24 mouse cellular contexts compared by ENCODE assay signal in the genomic region with DNA sequence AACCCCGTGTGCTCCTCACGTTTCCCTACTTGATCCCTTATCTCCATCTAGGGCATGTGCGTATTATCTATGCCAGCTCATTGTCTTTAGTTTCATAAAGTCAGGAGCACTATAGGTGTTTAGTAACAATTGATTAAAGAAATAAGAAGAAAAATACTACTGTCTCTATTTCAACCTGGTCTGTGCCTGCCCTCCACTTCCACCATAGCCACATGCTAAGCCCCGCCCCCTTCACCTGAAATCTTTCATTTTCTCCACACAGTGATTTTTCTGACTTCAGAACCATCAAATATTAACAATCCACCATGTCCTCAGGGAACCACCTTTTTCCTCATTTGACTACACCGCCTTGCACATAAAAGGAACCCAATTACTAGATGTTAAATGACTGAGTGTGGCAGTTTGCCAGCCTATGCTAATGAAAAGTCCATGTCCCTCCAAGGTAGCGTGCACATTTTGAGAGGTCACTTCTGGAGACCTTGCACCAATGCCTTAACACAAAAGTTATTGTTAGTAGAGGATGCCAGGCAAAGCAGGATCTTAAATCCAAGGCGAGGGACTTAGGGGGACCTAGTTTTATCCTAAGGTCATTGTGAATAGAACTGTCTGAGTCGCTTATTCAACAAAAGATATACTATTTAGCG.
A peak's percentile ranks its signal among the peaks of the same experiment; 100 is the strongest.
DNase-seq lines count a peak whose midpoint lies in the region; ATAC-seq lines count a peak whose summit lies in the region.
"Had no signal": no experiment of that assay in that cellular context is flagged by ENCODE, and none has a peak within 500 bp of the region (broad histone marks: within the 10 kb centered on the region; RNA-seq: fewer than 3 reads in every experiment).

No protein-coding gene starts in this region.

- 56% methylated on average over 9 of the region's 9 CpGs for WGBS in hindbrain, embryonic 13.5 days
- 77% methylated on average over 9 of the region's 9 CpGs for WGBS in hindbrain, embryonic 10.5 days
- WGBS in midbrain, embryonic 11.5 days: 60% methylated on average over 9 of the region's 9 CpGs
- WGBS in midbrain, embryonic 10.5 days: 70% methylated on average over 9 of the region's 9 CpGs
- 34% methylated on average over 9 of the region's 9 CpGs for WGBS in forebrain, embryonic 14.5 days
- 49% methylated on average over 9 of the region's 9 CpGs for WGBS in midbrain, embryonic 14.5 days

- H3K36me3 ChIP-seq in hindbrain, embryonic 13.5 days: no peaks in the 10 kb centered on the region
- H3K36me3 ChIP-seq in hindbrain, embryonic 10.5 days: no peaks in the 10 kb centered on the region
- H3K36me3 ChIP-seq in midbrain, embryonic 11.5 days (ENCODE audit: control insufficient read depth, insufficient read depth, low read length): no peaks in the 10 kb centered on the region
- no peaks in the 10 kb centered on the region for H3K36me3 ChIP-seq in midbrain, embryonic 10.5 days
- no peaks in the 10 kb centered on the region for H3K36me3 ChIP-seq in forebrain, embryonic 14.5 days (ENCODE audit: control insufficient read depth, insufficient read depth, low read length)
- H3K36me3 ChIP-seq in midbrain, embryonic 14.5 days (ENCODE audit: control insufficient read depth, insufficient read depth, low read length): no peaks in the 10 kb centered on the region
- H3K36me3 ChIP-seq: embryonic facial prominence, embryonic 12.5 days; heart, embryonic 13.5 days had no signal

- H3K9me3 ChIP-seq in hindbrain, embryonic 13.5 days: no peaks in the 10 kb centered on the region
- no peaks in the 10 kb centered on the region for H3K9me3 ChIP-seq in hindbrain, embryonic 10.5 days
- no peaks in the 10 kb centered on the region for H3K9me3 ChIP-seq in midbrain, embryonic 11.5 days (ENCODE audit: control insufficient read depth, low read length)
- H3K9me3 ChIP-seq in midbrain, embryonic 10.5 days (replicated peaks): no peaks in the 10 kb centered on the region
- no peaks in the 10 kb centered on the region for H3K9me3 ChIP-seq in forebrain, embryonic 14.5 days (replicated peaks; ENCODE audit: control insufficient read depth, low read length)
- H3K9me3 ChIP-seq in midbrain, embryonic 14.5 days (ENCODE audit: control insufficient read depth, low read length): no peaks in the 10 kb centered on the region
- H3K9me3 ChIP-seq: embryonic facial prominence, embryonic 12.5 days; heart, embryonic 13.5 days; megakaryocyte, embryonic 14.5 days had no signal

- no peak overlapping the region for H3K9ac ChIP-seq in hindbrain, embryonic 13.5 days
- H3K9ac ChIP-seq in midbrain, embryonic 11.5 days (ENCODE audit: low read length): no peak overlapping the region
- H3K9ac ChIP-seq in forebrain, embryonic 14.5 days (ENCODE audit: low read length): no peak overlapping the region
- no peak overlapping the region for H3K9ac ChIP-seq in midbrain, embryonic 14.5 days (replicated peaks; ENCODE audit: low read length)
- H3K9ac ChIP-seq: embryonic facial prominence, embryonic 12.5 days; heart, embryonic 13.5 days had no signal

- peak; percentile 43; the same call in 1 of the 2 replicates for ATAC-seq in hindbrain, embryonic 13.5 days (ENCODE audit: low FRiP score)
- ATAC-seq in midbrain, embryonic 11.5 days (ENCODE audit: low FRiP score): peak; percentile 65
- ATAC-seq in forebrain, embryonic 14.5 days: peak; percentile 61; the same call in 1 of the 2 replicates
- peak; percentile 53; the same call in 1 of the 2 replicates for ATAC-seq in midbrain, embryonic 14.5 days (ENCODE audit: low FRiP score, low TSS enrichment)
- ATAC-seq: inflammation-experienced regulatory T-cells, adult 6 months had no signal

- H3K4me2 ChIP-seq in hindbrain, embryonic 13.5 days: no peak overlapping the region
- no peak overlapping the region for H3K4me2 ChIP-seq in midbrain, embryonic 11.5 days
- no peak overlapping the region for H3K4me2 ChIP-seq in forebrain, embryonic 14.5 days (ENCODE audit: low read length)
- no peak overlapping the region for H3K4me2 ChIP-seq in midbrain, embryonic 14.5 days (ENCODE audit: low read length)
- H3K4me2 ChIP-seq: embryonic facial prominence, embryonic 12.5 days; heart, embryonic 13.5 days; liver, embryonic 11.5 days had no signal

- 0 out of 2 replicates have a peak, but pooled peaks cover 7% of the 10 kb centered on the region for H3K4me1 ChIP-seq in hindbrain, embryonic 13.5 days (replicated peaks)
- peaks cover 5% of the 10 kb centered on the region for H3K4me1 ChIP-seq in hindbrain, embryonic 10.5 days (replicated peaks)
- peaks cover 7% of the 10 kb centered on the region for H3K4me1 ChIP-seq in midbrain, embryonic 11.5 days (ENCODE audit: control insufficient read depth, insufficient read depth, low read length)
- H3K4me1 ChIP-seq in midbrain, embryonic 10.5 days: peaks cover 16% of the 10 kb centered on the region
- peaks cover 9% of the 10 kb centered on the region; the same call in 1 of the 2 replicates for H3K4me1 ChIP-seq in forebrain, embryonic 14.5 days (ENCODE audit: control insufficient read depth, insufficient read depth, low read length)
- 0 out of 2 replicates have a peak, but pooled peaks cover 8% of the 10 kb centered on the region for H3K4me1 ChIP-seq in midbrain, embryonic 14.5 days (ENCODE audit: control insufficient read depth, insufficient read depth, low read length)
- H3K4me1 ChIP-seq: embryonic facial prominence, embryonic 12.5 days; heart, embryonic 13.5 days; megakaryocyte, embryonic 14.5 days had no signal

- no peak for DNase-seq in hindbrain, embryonic 10.5 days (ENCODE audit: low spot score)
- no peak for DNase-seq in midbrain, embryonic 11.5 days (ENCODE audit: low spot score, missing footprints)
- DNase-seq in midbrain, embryonic 10.5 days (ENCODE audit: low spot score): no peak
- peak; percentile 59 for DNase-seq in forebrain, embryonic 14.5 days (ENCODE audit: low spot score)
- peak; percentile 60 for DNase-seq in midbrain, embryonic 14.5 days
- DNase-seq in thymus, postnatal 4 days: no peak
- DNase-seq: cerebellum, adult 9-10 months; gastrocnemius, postnatal 14 days; heart, adult 18-20 months; layer of hippocampus, adult 9-11 months; left cerebral cortex, postnatal 4 days; lung, adult 18-20 months; lung, postnatal 14 days; right cerebral cortex, postnatal 14 days; spleen, adult 18-20 months; thymus, postnatal 25 days had no signal

- H3K27me3 ChIP-seq in hindbrain, embryonic 13.5 days: no peaks in the 10 kb centered on the region
- H3K27me3 ChIP-seq in hindbrain, embryonic 10.5 days (ENCODE audit: insufficient read depth, poor library complexity, severe bottlenecking): no peaks in the 10 kb centered on the region
- no peaks in the 10 kb centered on the region for H3K27me3 ChIP-seq in midbrain, embryonic 11.5 days (ENCODE audit: control insufficient read depth, insufficient read depth, low read length)
- H3K27me3 ChIP-seq in midbrain, embryonic 10.5 days (ENCODE audit: low read depth, poor library complexity, severe bottlenecking): no peaks in the 10 kb centered on the region
- H3K27me3 ChIP-seq in forebrain, embryonic 14.5 days (replicated peaks; ENCODE audit: control insufficient read depth, insufficient read depth, low read length): no peaks in the 10 kb centered on the region
- H3K27me3 ChIP-seq in midbrain, embryonic 14.5 days (ENCODE audit: control insufficient read depth, insufficient read depth, low read length): no peaks in the 10 kb centered on the region
- H3K27me3 ChIP-seq: embryonic facial prominence, embryonic 12.5 days; heart, embryonic 13.5 days; megakaryocyte, embryonic 14.5 days had no signal

- H3K27ac ChIP-seq in hindbrain, embryonic 13.5 days: no peak overlapping the region
- H3K27ac ChIP-seq in hindbrain, embryonic 10.5 days: no peak overlapping the region
- no peak overlapping the region for H3K27ac ChIP-seq in midbrain, embryonic 11.5 days (ENCODE audit: low read depth, low read length)
- H3K27ac ChIP-seq in midbrain, embryonic 10.5 days (replicated peaks): no peak overlapping the region
- no peak overlapping the region for H3K27ac ChIP-seq in forebrain, embryonic 14.5 days (ENCODE audit: low read depth, low read length)
- no peak overlapping the region; the same call in 1 of the 2 replicates for H3K27ac ChIP-seq in midbrain, embryonic 14.5 days (replicated peaks; ENCODE audit: low read depth, low read length)
- H3K27ac ChIP-seq: embryonic facial prominence, embryonic 12.5 days; heart, embryonic 13.5 days; left cerebral cortex, adult 2 months had no signal

- no peak overlapping the region for H3K4me3 ChIP-seq in hindbrain, embryonic 13.5 days
- H3K4me3 ChIP-seq in hindbrain, embryonic 10.5 days: no peak overlapping the region
- H3K4me3 ChIP-seq in midbrain, embryonic 11.5 days (ENCODE audit: low read depth, low read length): no peak overlapping the region
- no peak overlapping the region for H3K4me3 ChIP-seq in midbrain, embryonic 10.5 days
- no peak overlapping the region for H3K4me3 ChIP-seq in forebrain, embryonic 14.5 days (ENCODE audit: low read depth, low read length)
- no peak overlapping the region for H3K4me3 ChIP-seq in midbrain, embryonic 14.5 days (replicated peaks; ENCODE audit: low read depth, low read length)
- H3K4me3 ChIP-seq: embryonic facial prominence, embryonic 12.5 days; heart, embryonic 13.5 days; left cerebral cortex, adult 2 months; megakaryocyte, embryonic 14.5 days; myocyte had no signal

Comparison
In these comparisons a context has a peak if more than half of its experiments do, and no peak if none do; other contexts are left out.
1. DNase-seq: peak in forebrain, embryonic 14.5 days (single experiment) and midbrain, embryonic 14.5 days (single experiment); none in hindbrain, embryonic 10.5 days (single experiment), midbrain, embryonic 11.5 days (single experiment), midbrain, embryonic 10.5 days (single experiment) and thymus, postnatal 4 days (single experiment).
2. Peak in every context shown above with its lines, with median percentiles within 50 percentile points of each other: ATAC-seq.